Mouse (Mus musculus) stomach, embryonic 14.5 days (tissue): ENCODE results near the gene Tpgs1. TPM values are rescaled to one million over a fixed set of nuclear protein-coding genes. Genes with fewer than 3 reads are reported as not detected.

Source experiments
- ATAC-seq: fragments of 200-750 bp; cut with Nextera tagmentation; 2 replicates; pipeline ENCODE4 v1.8.0; 2017; ENCODE audit warnings: low read depth, moderate TSS enrichment; ENCODE audit not compliant: insufficient number of reproducible peaks, insufficient read depth, low FRiP score
- H3K27ac ChIP-seq: fragments of 300-500 bp; sonication (generic); 2 replicates; pipeline ENCODE4 v1.5.1; 2014; ENCODE audit warnings: mild to moderate bottlenecking, low read length, moderate library complexity, mixed read lengths
- H3K27me3 ChIP-seq: fragments of 300-500 bp; sonication (generic); 2 replicates; pipeline ENCODE4 v1.6.1; 2014; ENCODE audit warnings: low read length, control low read depth, mixed read lengths; ENCODE audit not compliant: control insufficient read depth, insufficient read depth
- H3K36me3 ChIP-seq: fragments of 300-500 bp; sonication (generic); 2 replicates; pipeline ENCODE4 v1.6.1; 2014; ENCODE audit warnings: mild to moderate bottlenecking, control low read depth, low read length, moderate library complexity, mixed read lengths; ENCODE audit not compliant: control insufficient read depth, insufficient read depth
- H3K4me1 ChIP-seq: fragments of 300-500 bp; sonication (generic); 2 replicates; pipeline ENCODE4 v1.6.1; 2014; ENCODE audit warnings: low read length, control low read depth, mixed read lengths; ENCODE audit not compliant: control insufficient read depth, insufficient read depth
- H3K4me2 ChIP-seq: fragments of 300-500 bp; sonication (generic); replicated peaks from 2 replicates; pipeline ENCODE4 v1.6.1; 2014; ENCODE audit warnings: low read depth, low read length, control low read depth
- H3K4me3 ChIP-seq: fragments of 300-500 bp; sonication (generic); 2 replicates; pipeline ENCODE4 v1.5.1; 2014; ENCODE audit warnings: low read depth, low read length, control low read depth
- H3K9ac ChIP-seq: fragments of 300-500 bp; sonication (generic); replicated peaks from 2 replicates; pipeline ENCODE4 v1.6.1; 2014; ENCODE audit warnings: low read depth, mild to moderate bottlenecking, control low read depth, low read length, moderate library complexity, mixed read lengths
- H3K9me3 ChIP-seq: fragments of 300-500 bp; sonication (generic); 2 replicates; pipeline ENCODE4 v1.6.1; 2016; ENCODE audit warnings: low read depth, low read length, control low read depth; ENCODE audit not compliant: control insufficient read depth
- WGBS: fragments of 180-500 bp; shearing (Covaris S2); extraction: QIAGEN DNeasy Blood & Tissue Kit; methylation state at CpG from one replicate; pipeline ENCODE4 v1.1.7; 2014; 5-methylcytosine and 5-hydroxymethylcytosine counted together
- polyA plus RNA-seq: library from polyadenylated mRNA; unstranded; fragments of >200 nt; fragmentation: Nextera tagmentation; extraction: Ambion mirVana; gene quantifications from 2 replicates; pipeline ENCODE4 v1.2.1, GENCODE M21; 2014

Tpgs1 gene
- polyA plus RNA-seq, 1 experiment from 2014 or later, result 64.5 TPM

DNA sequence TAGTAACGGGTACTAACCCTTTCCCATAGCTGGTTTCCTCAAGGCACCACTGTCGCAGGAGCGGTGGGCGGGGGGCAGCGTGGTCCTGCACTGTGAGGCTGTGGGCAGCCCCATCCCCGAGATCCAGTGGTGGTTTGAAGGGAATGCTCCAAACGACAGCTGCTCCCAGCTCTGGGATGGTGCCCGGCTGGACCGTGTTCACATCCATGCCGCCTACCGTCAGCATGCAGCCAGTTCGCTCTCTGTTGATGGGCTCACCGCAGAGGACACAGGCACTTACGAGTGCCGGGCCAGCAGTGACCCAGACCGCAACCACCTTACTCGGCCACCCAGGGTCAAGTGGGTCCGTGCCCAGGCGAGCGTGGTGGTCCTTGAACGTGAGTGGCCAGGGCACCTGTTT, 39.5 kb downstream of the Tpgs1 start:
- WGBS, result 87% methylated on average over 21 of the region's 21 CpGs
- H3K4me1 ChIP-seq, result peaks cover 17% of the 10 kb centered on the region
- H3K9me3 ChIP-seq, result no peaks in the 10 kb centered on the region
- H3K4me2 ChIP-seq, result no peak overlapping the region
- H3K36me3 ChIP-seq, result peaks cover 38% of the 10 kb centered on the region
- no peak overlapping the region for H3K27ac ChIP-seq
- H3K9ac ChIP-seq, result no peak overlapping the region
- no peak overlapping the region for H3K4me3 ChIP-seq
- H3K27me3 ChIP-seq, result no peaks in the 10 kb centered on the region
- no peak for ATAC-seq

DNA sequence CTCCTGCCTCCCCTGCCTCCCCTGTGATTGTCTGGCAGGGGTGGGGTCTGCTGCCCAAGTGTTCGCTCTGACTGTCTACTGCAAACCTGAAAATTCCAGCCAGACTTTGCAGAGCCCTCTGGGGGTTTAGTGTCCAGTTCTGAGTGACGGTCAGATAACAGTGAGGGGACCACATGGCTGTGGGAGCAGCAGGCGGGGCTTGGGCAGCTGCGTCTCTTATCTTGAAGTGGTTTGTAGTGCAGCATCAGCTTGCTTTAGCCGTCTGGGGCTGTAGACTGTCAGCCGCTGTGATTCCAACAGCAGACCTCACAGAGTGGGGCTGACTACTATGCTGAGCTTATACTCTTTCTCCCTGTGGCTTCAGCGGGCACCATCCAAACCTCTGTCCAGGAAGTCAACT, 40.1 kb downstream of the Tpgs1 start:
- WGBS, result 58% methylated on average over 7 of the region's 7 CpGs

GRCm38 (mm10) chr10:79712029-79712428, 42.9 kb downstream of the Tpgs1 start:
- H3K27me3 ChIP-seq, result peaks cover 18% of the 10 kb centered on the region
- no peak overlapping the region for H3K4me2 ChIP-seq
- peaks cover 36% of the 10 kb centered on the region for H3K36me3 ChIP-seq
- no peak overlapping the region for H3K9ac ChIP-seq
- peak; percentile 17; the same call in 1 of the 2 replicates for ATAC-seq
- H3K27ac ChIP-seq, result no peak overlapping the region
- H3K9me3 ChIP-seq, result no peaks in the 10 kb centered on the region
- H3K4me3 ChIP-seq, result no peak overlapping the region
- 81% methylated on average over 1 of the region's 1 CpGs for WGBS
- H3K4me1 ChIP-seq, result peaks cover 2% of the 10 kb centered on the region; the same call in 1 of the 2 replicates

More for the DNA sequence above, 40.1 kb downstream of the Tpgs1 start:
- ATAC-seq, result no peak
- Histone ChIP-seq H3K9ac (no peak overlapping the region), H3K36me3 (peaks cover 38% of the 10 kb centered on the region), H3K4me2 (no peak overlapping the region), H3K27ac (no peak overlapping the region), H3K4me1 (peaks cover 17% of the 10 kb centered on the region), H3K4me3 (no peak overlapping the region), H3K27me3 (no peaks in the 10 kb centered on the region), H3K9me3 (no peaks in the 10 kb centered on the region)

DNA sequence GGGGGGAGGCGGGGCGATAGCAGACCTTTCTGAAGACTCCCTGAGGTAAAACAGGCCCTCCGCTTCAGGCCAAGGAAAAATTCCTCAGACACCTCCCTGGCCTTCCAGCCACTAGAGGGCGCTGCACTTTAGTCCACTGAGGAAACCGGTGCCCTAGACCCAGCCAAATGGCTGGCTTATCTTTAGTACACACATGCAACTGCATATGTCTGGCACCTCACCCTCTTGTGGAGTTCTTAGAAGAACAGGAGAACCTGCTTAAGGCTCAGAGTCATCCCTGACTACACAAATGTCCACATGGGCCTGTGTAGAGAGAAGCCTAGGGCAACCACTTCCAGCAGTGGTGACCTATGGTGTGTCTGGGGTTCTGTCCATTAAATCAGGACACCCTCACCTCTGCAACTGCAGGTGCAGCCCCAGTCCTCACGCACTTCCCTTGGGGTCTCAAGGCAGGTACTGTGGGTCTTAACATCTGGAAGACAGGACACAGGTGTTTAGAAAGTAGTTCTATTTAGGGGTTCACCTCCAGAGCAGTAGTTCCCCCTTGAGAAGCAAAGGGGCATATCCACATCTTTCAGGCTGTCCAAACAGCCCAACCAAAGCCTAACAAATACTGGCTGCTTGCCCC, 43.4 kb downstream of the Tpgs1 start:
- Histone ChIP-seq H3K4me3 (no peak overlapping the region), H3K9ac (no peak overlapping the region), H3K4me1 (peaks cover 6% of the 10 kb centered on the region; the same call in 1 of the 2 replicates), H3K27me3 (peaks cover 24% of the 10 kb centered on the region), H3K4me2 (no peak overlapping the region), H3K27ac (no peak overlapping the region), H3K9me3 (no peaks in the 10 kb centered on the region), H3K36me3 (peaks cover 36% of the 10 kb centered on the region)
- 14% methylated on average over 5 of the region's 6 CpGs for WGBS
- peak; percentile 62 for ATAC-seq

DNA sequence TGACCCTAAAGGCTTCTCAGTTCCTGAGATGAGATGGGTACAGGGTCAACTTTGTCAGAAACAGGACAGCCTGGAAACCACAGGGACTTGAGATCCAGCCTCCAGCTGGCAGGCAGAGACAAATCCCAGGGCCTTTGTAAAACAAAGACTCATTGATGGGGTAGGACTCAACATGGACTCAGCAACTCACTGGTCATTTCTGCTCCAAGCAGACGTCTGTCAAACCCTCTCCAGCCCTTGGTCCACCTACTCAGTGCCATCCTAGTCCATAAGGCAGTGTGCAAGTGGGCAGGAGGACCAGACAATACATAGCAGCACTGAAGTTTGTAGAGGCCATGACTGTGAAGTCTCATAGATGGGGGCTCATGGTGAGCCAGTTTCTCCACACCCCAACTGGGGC, 44.0 kb downstream of the Tpgs1 start:
- no peak overlapping the region for H3K4me3 ChIP-seq
- H3K9me3 ChIP-seq, result no peaks in the 10 kb centered on the region
- no peak overlapping the region for H3K27ac ChIP-seq
- peaks cover 36% of the 10 kb centered on the region for H3K36me3 ChIP-seq
- H3K27me3 ChIP-seq, result peaks cover 30% of the 10 kb centered on the region
- peaks cover 6% of the 10 kb centered on the region; the same call in 1 of the 2 replicates for H3K4me1 ChIP-seq
- 37% methylated on average over 1 of the region's 1 CpGs for WGBS
- ATAC-seq, result no peak
- H3K4me2 ChIP-seq, result no peak overlapping the region
- H3K9ac ChIP-seq, result no peak overlapping the region

DNA sequence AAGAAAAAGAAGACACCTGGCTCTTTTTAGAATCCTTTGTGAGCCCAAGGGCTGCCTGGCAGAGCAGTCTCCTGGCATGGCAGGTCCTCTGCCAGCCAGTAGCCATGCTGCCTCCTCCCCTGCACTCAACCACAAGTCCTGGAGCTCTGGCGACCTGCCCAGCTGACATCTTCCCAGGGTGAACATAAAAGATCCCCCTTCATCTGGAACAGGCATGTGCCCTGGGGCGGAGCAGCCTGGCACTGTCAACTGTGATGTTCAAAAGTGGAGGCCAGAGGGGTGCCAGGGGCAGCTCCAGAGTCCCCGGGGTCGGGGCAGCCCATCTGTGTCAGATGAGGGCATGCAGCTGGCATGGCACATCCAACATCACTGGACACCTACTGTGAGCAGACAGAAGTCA, 45.8 kb downstream of the Tpgs1 start:
- no peak overlapping the region for H3K4me3 ChIP-seq
- H3K4me2 ChIP-seq, result no peak overlapping the region
- no peaks in the 10 kb centered on the region for H3K9me3 ChIP-seq
- no peak overlapping the region for H3K27ac ChIP-seq
- no peak for ATAC-seq
- H3K36me3 ChIP-seq, result peaks cover 20% of the 10 kb centered on the region
- peaks cover 35% of the 10 kb centered on the region for H3K27me3 ChIP-seq
- peaks cover 6% of the 10 kb centered on the region; the same call in 1 of the 2 replicates for H3K4me1 ChIP-seq
- no peak overlapping the region for H3K9ac ChIP-seq
- WGBS, result 69% methylated on average over 4 of the region's 4 CpGs

GRCm38 (mm10) chr10:79716254-79716987, 47.3 kb downstream of the Tpgs1 start, which contains the start of gene Hcn2:
TSS of gene Hcn2 (plus strand) at chr10:79716634.
- Histone ChIP-seq H3K4me3 (peak within 1 kb of the TSS; percentile 47), H3K9ac (0 out of 2 replicates have a peak within 1 kb of the TSS, but pooled peaks have one; percentile 14), H3K4me1 (peaks cover 6% of the 10 kb centered on the region; the same call in 1 of the 2 replicates), H3K27me3 (peaks cover 35% of the 10 kb centered on the region), H3K4me2 (peak within 1 kb of the TSS; percentile 95), H3K36me3 (peaks cover 8% of the 10 kb centered on the region; the same call in 1 of the 2 replicates), H3K9me3 (no peaks in the 10 kb centered on the region), H3K27ac (no peak within 1 kb of the TSS)
- WGBS, result 2% methylated on average over 65 of the region's 91 CpGs
- no peak for ATAC-seq

DNA sequence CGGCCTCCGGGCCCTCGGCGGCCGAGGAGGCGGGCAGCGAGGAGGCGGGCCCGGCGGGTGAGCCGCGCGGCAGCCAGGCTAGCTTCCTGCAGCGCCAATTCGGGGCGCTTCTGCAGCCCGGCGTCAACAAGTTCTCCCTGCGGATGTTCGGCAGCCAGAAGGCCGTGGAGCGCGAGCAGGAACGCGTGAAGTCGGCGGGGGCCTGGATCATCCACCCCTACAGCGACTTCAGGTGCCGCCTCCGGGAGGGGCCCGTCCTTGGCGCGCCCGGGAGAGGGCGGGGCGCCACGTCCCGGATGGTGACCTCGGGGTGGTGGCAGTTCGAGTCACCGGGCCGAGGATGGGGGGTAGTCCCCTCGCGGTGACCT, 47.8 kb downstream of the Tpgs1 start:
- Histone ChIP-seq H3K9ac (0 out of 2 replicates have a peak overlapping the region, but pooled peaks have one; percentile 14), H3K27me3 (peaks cover 35% of the 10 kb centered on the region), H3K36me3 (peaks cover 2% of the 10 kb centered on the region; the same call in 1 of the 2 replicates), H3K9me3 (no peaks in the 10 kb centered on the region), H3K4me2 (peak overlapping the region; percentile 95), H3K27ac (no peak overlapping the region), H3K4me3 (peak overlapping the region; percentile 47), H3K4me1 (peaks cover 6% of the 10 kb centered on the region; the same call in 1 of the 2 replicates)
- 1% methylated on average over 44 of the region's 44 CpGs for WGBS
- no peak for ATAC-seq
